Mouse (Mus musculus) lung, postnatal 0 days (tissue): ENCODE measurements around the gene Cers2.

ENCODE experiments used
- CTCF ChIP-seq: IDR thresholded peaks from 2 replicates; pipeline ENCODE4 v1.5.1; 2016; ENCODE audit warnings: antibody characterized with exemption, mild to moderate bottlenecking
- EP300 ChIP-seq: IDR thresholded peaks from 2 replicates; pipeline ENCODE4 v1.6.1; 2016; ENCODE audit warnings: antibody characterized with exemption, mild to moderate bottlenecking, control low read depth

DNA sequence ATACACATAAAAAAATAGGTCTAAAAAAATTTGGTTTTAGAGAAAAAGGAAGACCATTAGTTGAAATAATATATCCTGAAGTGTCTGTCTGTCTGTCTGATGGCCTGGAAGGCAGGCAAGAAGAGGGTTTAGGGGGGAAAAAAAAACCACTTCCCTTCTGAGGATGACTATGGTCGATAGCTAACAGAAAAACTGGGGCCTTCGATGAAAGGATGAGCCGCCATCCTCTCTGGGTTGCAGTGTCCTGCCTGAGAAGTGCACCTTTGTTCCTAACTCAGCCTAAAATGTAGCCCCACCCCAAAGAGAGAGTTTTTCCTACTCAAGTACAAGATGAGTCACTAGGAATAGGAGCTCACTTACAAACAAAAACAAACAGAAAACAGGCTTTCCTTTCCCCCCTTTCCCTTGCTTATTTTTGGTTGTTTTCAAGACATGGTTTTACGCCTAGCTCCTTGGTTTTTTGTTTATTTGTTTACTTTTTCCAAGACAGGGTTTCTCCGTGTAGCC lies 38.1 kb upstream of the Cers2 start:
- TF ChIP-seq CTCF (no peak), EP300 (no peak)
